Mouse (Mus musculus) myocyte (in vitro differentiated cells): ENCODE data around the gene Clstn2. TPM values are rescaled to one million over a fixed set of nuclear protein-coding genes. Genes with fewer than 3 reads are reported as not detected.
A peak's percentile ranks its signal among the peaks of the same experiment; 100 is the strongest.

Experiments
- H3K27me3 ChIP-seq: one replicate; pipeline ENCODE4 v1.6.1; 2011; ENCODE audit not compliant: control insufficient read depth, insufficient read depth, insufficient read length
- H3K36me3 ChIP-seq: one replicate; pipeline ENCODE4 v1.6.1; 2011; ENCODE audit not compliant: control insufficient read depth, insufficient read depth
- H3K4me2 ChIP-seq: one replicate; pipeline ENCODE4 v1.6.1; 2011; ENCODE audit warnings: low read depth, control low read depth
- H3K4me3 ChIP-seq: one replicate; pipeline ENCODE4 v1.5.1; 2011; ENCODE audit warnings: mild to moderate bottlenecking, control low read depth, moderate library complexity
- H3K79me2 ChIP-seq: one replicate; pipeline ENCODE4 v1.6.1; 2011; ENCODE audit not compliant: control insufficient read depth, insufficient read depth
- H3ac ChIP-seq: one replicate; pipeline ENCODE4 v1.6.1; 2011; ENCODE audit not compliant: control insufficient read depth, insufficient read length
- CEBPB ChIP-seq: IDR thresholded peaks from 2 replicates; pipeline ENCODE4 v1.6.1; 2011; ENCODE audit warnings: mild to moderate bottlenecking, moderate library complexity; ENCODE audit not compliant: poor library complexity, insufficient read depth, severe bottlenecking
- E2F4 ChIP-seq: IDR thresholded peaks from one replicate; pipeline ENCODE4 v1.6.1; 2011; ENCODE audit warnings: mild to moderate bottlenecking, control low read depth, moderate library complexity; ENCODE audit not compliant: insufficient read depth
- MAX ChIP-seq: IDR thresholded peaks from one replicate; pipeline ENCODE4 v1.6.1; 2011; ENCODE audit warnings: low read depth, mild to moderate bottlenecking, control low read depth
- MYOD1 ChIP-seq, 3 experiments: IDR thresholded peaks; one replicate each; pipeline ENCODE4 v1.6.1; 2011; ENCODE audit warnings: control low read depth in 2 of 3, low read depth in 2 of 3, mild to moderate bottlenecking in 2 of 3, moderate library complexity in 1 of 3; ENCODE audit not compliant: insufficient read length in 2 of 3, control insufficient read depth in 1 of 3
- MYOG ChIP-seq, 3 experiments: IDR thresholded peaks; one replicate each; pipeline ENCODE4 v1.6.1; 2011; ENCODE audit warnings: control low read depth in 2 of 3, low read depth in 2 of 3, mild to moderate bottlenecking in 2 of 3; ENCODE audit not compliant: insufficient read length in 2 of 3, control insufficient read depth in 1 of 3, insufficient read depth in 1 of 3
- POLR2A ChIP-seq: IDR thresholded peaks from one replicate; pipeline ENCODE4 v1.6.1; 2011; ENCODE audit warnings: low read depth, mild to moderate bottlenecking, control low read depth, moderate library complexity; ENCODE audit not compliant: insufficient read length
- POLR2AphosphoS2 ChIP-seq: IDR thresholded peaks from one replicate; pipeline ENCODE4 v1.6.1; 2011; ENCODE audit warnings: low read depth, control low read depth; ENCODE audit not compliant: insufficient read length
- REST ChIP-seq: IDR thresholded peaks from one replicate; pipeline ENCODE4 v1.6.1; 2011; ENCODE audit warnings: mild to moderate bottlenecking, control low read depth, moderate library complexity; ENCODE audit not compliant: insufficient read depth, insufficient read length
- SRF ChIP-seq: IDR thresholded peaks from one replicate; pipeline ENCODE4 v1.6.1; 2011; ENCODE audit warnings: low read depth; ENCODE audit not compliant: control insufficient read depth, insufficient read length
- TCF12 ChIP-seq: IDR thresholded peaks from one replicate; pipeline ENCODE4 v1.6.1; 2011; ENCODE audit warnings: mild to moderate bottlenecking, control low read depth; ENCODE audit not compliant: poor library complexity, insufficient read depth, severe bottlenecking
- TCF3 ChIP-seq: IDR thresholded peaks from one replicate; pipeline ENCODE4 v1.6.1; 2011; ENCODE audit warnings: low read depth, control low read depth; ENCODE audit not compliant: insufficient read length
- USF1 ChIP-seq: IDR thresholded peaks from one replicate; pipeline ENCODE4 v1.6.1; 2011; ENCODE audit warnings: low read depth, mild to moderate bottlenecking, control low read depth, moderate library complexity
- polyA plus RNA-seq: library from polyadenylated mRNA; unstranded; fragments of >200 nt; fragmentation: generic; extraction: Trizol; gene quantifications from one replicate; pipeline ENCODE4 v1.2.1, GENCODE M21; 2012; ENCODE audit warnings: missing spikeins

Gene Clstn2
- polyA plus RNA-seq, 1 experiment: 0.02 TPM

DNA sequence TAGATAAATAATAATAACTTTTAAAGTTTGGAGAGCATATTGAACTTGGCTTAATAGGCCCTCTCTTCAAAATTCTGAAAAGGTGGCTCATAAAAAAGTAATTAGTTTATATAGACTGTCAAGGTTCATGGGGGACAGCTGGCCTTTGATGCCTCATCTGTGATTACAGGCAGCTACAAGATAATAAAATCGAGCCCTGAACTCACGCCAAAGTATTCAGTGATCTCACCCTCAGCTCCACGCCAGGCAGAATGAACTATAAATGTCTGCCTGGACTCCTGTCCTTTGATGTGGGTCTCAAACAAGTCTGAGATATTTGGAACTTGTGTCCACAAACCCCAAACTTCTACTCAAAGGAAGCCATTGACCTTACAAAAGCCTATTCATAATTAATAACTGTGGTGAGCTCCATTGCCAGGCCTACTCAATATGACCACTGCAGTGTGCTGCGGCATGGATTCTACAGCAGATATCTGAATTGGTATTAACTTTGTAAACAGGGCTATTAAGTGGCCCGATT, 244.8 kb downstream of the Clstn2 start:
- TF ChIP-seq MYOG (IDR thresholded peaks at IDR 0.05; ENCODE audit: control insufficient read depth in 1 of 3, insufficient read depth in 1 of 3, insufficient read length in 2 of 3, low read depth in 2 of 3) (peak in 1 of 3 experiments; percentile 17), MYOD1 (IDR thresholded peaks at IDR 0.05; ENCODE audit: control insufficient read depth in 1 of 3, insufficient read length in 2 of 3, low read depth in 2 of 3) (no peak)
- H3K36me3 ChIP-seq: no peaks in the 10 kb centered on the region
- no peak overlapping the region for H3K4me2 ChIP-seq
- H3K79me2 ChIP-seq: no peaks in the 10 kb centered on the region
- H3K4me3 ChIP-seq: no peak overlapping the region
- H3K27me3 ChIP-seq: no peaks in the 10 kb centered on the region
- H3ac ChIP-seq: no peak overlapping the region

DNA sequence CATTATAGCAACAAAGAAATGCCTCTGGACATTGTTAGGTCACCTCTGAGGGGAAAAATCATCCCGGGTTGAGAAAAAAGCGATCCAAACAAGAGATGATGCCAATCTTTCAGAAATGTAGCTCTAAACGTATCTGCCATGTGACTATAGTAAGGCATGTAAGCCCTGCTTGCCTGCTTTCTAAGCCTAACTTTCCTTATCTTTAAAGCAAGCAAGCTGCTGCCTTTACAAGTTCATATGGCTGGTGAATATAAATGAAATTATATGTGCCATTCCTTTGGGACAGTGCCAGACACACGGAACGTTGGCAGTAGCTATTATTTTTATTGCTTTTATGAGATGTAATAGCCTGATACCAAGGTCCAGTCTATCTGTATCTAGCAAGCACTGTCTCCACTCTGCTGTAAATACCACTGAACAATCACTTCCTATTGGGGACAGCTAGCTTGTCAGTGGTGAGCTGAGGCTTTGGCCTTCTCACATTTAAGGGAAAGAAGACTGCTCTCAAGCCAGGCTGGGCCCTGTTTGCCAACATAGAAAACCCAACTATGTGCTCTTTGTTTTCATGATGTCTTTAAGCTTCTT, 252.9 kb downstream of the Clstn2 start:
- Histone ChIP-seq H3K79me2 (no peaks in the 10 kb centered on the region), H3ac (no peak overlapping the region), H3K4me3 (no peak overlapping the region), H3K4me2 (no peak overlapping the region), H3K36me3 (no peaks in the 10 kb centered on the region), H3K27me3 (no peaks in the 10 kb centered on the region)
- no peak for TF ChIP-seq TCF3

DNA sequence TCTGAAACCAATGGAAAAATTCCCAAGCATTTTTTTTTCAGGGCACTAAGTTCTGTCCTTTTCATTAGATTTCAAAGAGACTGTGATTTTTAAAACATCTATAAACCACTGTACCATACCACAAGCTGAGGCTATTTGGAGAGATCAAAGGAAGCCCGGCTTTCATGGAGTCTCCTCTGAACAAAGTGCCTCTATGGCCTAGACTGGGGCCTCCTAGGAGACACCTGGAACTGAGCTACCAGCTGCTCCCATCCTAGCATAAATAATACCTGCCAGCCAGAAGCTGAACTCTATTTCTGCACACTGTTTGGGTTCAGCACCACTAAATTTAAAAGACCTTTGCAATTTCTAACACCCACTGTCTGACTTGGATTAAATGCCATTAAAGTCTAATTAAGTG, 257.2 kb downstream of the Clstn2 start:
- Histone ChIP-seq H3K27me3 (no peaks in the 10 kb centered on the region), H3K36me3 (no peaks in the 10 kb centered on the region), H3ac (no peak overlapping the region), H3K79me2 (no peaks in the 10 kb centered on the region), H3K4me2 (no peak overlapping the region), H3K4me3 (no peak overlapping the region)
- TF ChIP-seq TCF3 (no peak), MYOD1 (IDR thresholded peaks at IDR 0.05; ENCODE audit: control insufficient read depth in 1 of 3, insufficient read length in 2 of 3, low read depth in 2 of 3) (no peak), CEBPB (no peak), TCF12 (no peak), SRF (no peak), POLR2A (no peak), MAX (no peak), USF1 (no peak), E2F4 (no peak)

DNA sequence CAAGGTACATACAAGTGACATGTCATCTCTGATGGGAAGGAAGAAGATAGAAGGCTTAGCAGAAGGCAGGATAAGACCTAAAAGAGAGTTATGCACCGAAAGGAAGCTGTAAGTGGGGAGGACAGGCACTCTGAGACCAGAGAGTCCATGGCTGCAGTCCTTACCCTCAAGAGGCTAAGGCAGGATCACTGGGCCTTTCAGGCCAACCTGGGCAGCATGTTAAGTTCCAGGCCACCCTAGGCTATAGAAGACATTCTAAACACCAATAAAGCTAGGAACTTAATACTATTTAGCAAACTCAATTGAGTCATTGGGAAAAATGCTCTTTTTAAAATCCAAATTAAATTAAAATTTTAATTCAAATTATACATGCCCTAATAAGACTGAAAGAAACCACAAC, 258.0 kb downstream of the Clstn2 start:
- no peaks in the 10 kb centered on the region for H3K36me3 ChIP-seq
- no peaks in the 10 kb centered on the region for H3K79me2 ChIP-seq
- TF ChIP-seq TCF3 (no peak), MAX (no peak), CEBPB (no peak), USF1 (no peak), TCF12 (no peak), MYOD1 (IDR thresholded peaks at IDR 0.05; ENCODE audit: control insufficient read depth in 1 of 3, insufficient read length in 2 of 3, low read depth in 2 of 3) (no peak)

DNA sequence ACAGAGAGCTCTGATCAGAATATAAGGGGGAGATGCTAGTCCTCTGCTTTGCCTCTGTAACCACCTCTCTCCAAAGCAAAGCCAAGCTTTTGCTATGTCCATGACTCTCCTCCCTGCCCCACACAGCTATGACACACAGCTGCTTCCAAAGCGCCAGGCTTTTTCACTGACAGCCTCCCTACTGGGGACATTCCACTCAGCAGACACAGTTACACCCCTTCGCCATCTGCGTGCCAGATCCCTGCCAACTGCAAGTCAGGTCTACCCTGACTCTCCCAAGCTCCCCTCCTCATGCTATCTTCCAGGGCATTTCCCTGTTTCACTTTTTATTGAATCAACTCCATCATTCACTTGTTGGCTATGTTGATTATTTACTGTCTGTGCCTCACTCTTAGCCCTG, 259.1 kb downstream of the Clstn2 start:
- Histone ChIP-seq H3K4me3 (no peak overlapping the region), H3K4me2 (no peak overlapping the region), H3K36me3 (no peaks in the 10 kb centered on the region), H3K27me3 (no peaks in the 10 kb centered on the region), H3K79me2 (no peaks in the 10 kb centered on the region), H3ac (no peak overlapping the region)
- TF ChIP-seq POLR2AphosphoS2: no peak
- TF ChIP-seq MYOD1 (IDR thresholded peaks at IDR 0.05; ENCODE audit: control insufficient read depth in 1 of 3, insufficient read length in 2 of 3, low read depth in 2 of 3): no peak
- TF ChIP-seq MYOG (IDR thresholded peaks at IDR 0.05; ENCODE audit: control insufficient read depth in 1 of 3, insufficient read depth in 1 of 3, insufficient read length in 2 of 3, low read depth in 2 of 3): no peak
- no peak for TF ChIP-seq SRF
- TF ChIP-seq TCF12: no peak
- TF ChIP-seq E2F4: no peak
- TF ChIP-seq REST: no peak
- no peak for TF ChIP-seq USF1
- no peak for TF ChIP-seq TCF3
- no peak for TF ChIP-seq POLR2A
- TF ChIP-seq MAX: no peak
- TF ChIP-seq CEBPB: no peak

More for the DNA sequence above, 258.0 kb downstream of the Clstn2 start:
- Histone ChIP-seq H3K4me2 (no peak overlapping the region), H3K27me3 (no peaks in the 10 kb centered on the region), H3K4me3 (no peak overlapping the region), H3ac (no peak overlapping the region)

DNA sequence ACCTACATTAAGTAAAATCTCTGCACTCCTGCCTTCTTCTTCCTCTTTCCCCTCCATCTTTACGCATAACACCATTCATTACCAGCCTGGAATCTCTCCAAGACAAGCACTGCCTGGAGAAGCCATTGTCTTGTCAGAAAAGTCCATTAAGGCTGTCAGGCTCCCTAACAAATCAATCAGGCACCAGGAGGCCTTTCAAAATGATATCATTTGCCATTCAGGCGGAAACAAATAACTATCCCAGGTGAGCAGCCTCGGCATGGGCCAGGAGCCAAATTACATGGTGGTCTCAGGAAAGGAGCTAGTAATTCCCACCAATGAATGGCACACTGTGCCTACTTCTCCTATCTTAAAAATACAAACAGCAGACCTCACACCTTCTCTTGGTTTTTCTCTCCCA, 260.6 kb downstream of the Clstn2 start:
- H3K79me2 ChIP-seq: no peaks in the 10 kb centered on the region
- no peaks in the 10 kb centered on the region for H3K27me3 ChIP-seq
- TF ChIP-seq USF1: no peak
- TF ChIP-seq TCF3: no peak
- no peak for TF ChIP-seq MYOG (IDR thresholded peaks at IDR 0.05; ENCODE audit: control insufficient read depth in 1 of 3, insufficient read depth in 1 of 3, insufficient read length in 2 of 3, low read depth in 2 of 3)
- no peak for TF ChIP-seq MYOD1 (IDR thresholded peaks at IDR 0.05; ENCODE audit: control insufficient read depth in 1 of 3, insufficient read length in 2 of 3, low read depth in 2 of 3)
- no peak for TF ChIP-seq TCF12
- no peak for TF ChIP-seq SRF
- H3K4me2 ChIP-seq: no peak overlapping the region
- H3K4me3 ChIP-seq: no peak overlapping the region
- no peaks in the 10 kb centered on the region for H3K36me3 ChIP-seq
- H3ac ChIP-seq: no peak overlapping the region
